Mouse (Mus musculus): ENCODE measurements at regions not wholly inside any gene's neighbourhood (a gene's known extent, or its start where the extent isn't known, plus 50 kb on each side); places are given as distances from the start of the nearest gene placed in this dataset.
A peak's percentile ranks its signal among the peaks of the same experiment; 100 is the strongest.
"Not testable (repeated sequence)": the region's sequence is repeated elsewhere in the genome, so short reads cannot be mapped to it uniquely, and the experiment has no call there.

DNA sequence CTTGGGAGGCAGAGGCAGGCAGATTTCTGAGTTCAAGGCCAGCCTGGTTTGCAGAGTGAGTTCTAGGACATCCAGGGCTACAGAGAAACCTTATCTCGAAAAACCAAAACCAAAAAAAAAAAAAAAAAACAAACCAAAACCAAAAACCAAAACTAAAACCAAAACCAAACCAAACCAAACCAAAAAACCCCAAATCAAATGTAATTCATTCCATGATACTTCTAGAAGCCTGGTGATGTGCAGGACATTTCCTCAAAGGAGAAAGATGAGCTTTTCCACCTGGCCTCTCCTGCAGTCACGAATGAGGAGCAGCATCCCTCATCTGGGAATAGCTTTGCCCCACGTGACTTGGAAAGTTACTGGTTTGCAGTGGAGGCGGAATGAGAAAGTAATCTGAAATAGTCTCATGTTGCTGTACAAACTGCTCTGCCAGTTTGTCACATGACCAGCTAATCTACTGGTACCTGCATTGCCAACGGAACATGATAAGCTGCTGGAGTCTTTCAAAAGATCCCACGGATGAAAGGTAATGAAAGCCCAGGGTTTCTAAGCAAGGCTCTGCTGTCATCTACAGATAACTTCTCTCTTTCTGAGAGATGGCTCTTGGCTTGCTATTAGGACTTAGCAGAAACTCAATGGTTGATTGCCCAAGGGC, 127.8 kb upstream of the Max start:
- no peak for DNase-seq

DNA sequence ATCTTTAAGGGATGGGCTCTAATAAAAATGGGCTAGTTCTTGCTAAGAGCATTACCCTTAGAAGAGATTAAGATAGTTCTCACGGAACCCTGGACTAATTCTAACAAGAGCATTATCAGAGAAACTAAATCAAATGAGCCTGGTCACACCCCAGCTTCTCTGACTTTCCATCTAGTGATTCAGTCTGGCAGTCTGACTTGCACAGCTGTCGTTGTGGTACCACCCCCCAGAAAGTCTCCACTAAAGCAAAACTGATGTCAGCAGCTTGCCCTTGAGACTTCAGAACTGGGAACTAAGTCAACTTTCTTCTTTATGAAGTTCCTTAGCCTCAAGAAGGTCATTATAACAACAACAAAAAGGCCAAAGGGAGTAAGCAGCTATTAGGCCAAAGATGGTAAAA, 126.5 kb upstream of the Max start:
- DNase-seq: no peak

DNA sequence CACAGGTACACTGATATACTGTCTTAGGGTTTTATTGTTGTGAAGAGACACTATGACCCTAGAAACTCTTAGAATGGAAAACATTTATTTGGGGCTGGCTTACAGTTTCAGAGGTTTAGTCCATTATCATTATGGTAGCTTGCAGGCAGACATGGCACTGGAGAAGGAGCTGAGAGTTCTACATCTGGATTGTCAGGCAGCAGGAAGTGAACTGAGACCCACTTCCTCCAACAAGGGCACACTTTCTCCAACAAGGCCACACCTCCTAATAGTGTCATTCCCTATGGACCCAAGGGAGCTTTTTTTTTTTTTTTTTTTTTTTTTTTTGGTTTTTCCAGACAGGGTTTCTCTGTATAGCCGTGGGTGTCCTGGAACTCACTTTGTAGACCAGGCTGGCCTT, 124.9 kb upstream of the Max start:
- DNase-seq: not testable (repeated sequence)

DNA sequence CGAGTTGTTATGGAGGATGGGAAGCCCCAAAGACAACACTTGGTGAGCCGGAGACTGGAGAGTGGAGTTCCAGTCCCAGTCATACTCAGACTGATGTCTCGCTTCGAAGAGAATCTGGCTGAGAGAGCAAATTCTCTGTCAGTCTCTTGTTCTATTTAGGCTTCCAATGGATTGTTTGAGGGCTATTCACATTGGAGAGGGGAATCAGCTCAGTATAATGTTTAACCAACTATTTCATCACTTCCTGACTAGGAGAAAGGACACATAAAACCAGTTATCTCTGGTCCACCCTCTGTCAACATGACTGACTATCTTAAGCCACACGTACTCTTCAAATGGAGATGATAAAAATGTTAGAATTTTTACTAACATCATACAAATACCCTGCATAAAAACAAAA, 123.9 kb upstream of the Max start:
- no peak for DNase-seq

DNA sequence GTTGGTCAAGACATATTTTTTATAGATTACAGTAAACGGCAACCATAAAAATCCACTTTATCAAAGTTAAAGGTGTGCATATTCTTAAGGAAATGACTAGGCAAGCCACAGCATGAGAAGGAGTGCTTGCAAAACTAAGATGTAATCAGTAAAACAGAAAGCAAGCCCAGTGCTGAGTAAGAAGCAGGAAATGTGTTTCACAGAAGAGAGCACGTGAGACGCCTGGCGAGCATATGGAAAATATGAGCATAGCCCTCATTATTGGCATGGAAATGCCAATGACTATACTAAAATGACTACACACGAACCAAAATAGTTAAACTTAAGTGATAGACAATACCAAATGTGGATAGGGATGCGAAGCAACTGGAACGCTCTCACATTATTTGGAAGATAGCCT, 123.2 kb upstream of the Max start:
- DNase-seq: no peak

DNA sequence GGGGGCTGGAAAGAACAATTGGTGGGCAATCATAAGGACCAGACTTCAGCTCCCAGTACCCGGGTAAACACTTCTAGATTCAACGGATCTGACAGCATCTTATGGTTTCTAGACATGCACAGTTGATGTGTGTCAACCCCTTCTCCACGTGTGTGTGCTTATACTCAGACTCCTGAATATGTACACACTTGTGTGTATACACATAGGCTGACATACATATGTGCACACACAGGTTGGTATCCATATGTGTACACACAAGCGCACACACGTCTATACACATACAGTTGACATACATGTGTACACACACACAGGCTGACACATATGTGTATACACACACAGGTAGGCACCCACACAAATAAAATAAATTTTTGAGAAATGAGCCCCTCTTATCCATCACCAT, 122.7 kb upstream of the Max start:
- no peak for DNase-seq

DNA sequence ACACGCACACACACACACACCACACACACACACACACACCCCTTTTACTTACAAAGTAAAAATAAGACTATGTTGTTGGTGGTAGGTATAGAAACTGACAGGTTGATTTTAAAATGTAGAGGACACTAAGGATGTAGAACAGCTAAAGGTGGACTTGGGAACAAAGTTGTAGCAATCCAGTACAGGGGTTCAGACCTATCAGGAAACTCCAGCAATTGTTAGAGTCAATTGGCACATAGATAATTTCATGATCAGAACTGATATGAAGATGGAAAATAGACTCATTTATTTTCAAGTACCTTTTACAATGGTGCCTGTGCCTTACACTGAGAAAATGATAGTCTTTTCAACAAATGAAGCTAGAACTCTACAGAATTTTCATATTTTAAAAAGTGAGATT, 122.3 kb upstream of the Max start:
- no peak for DNase-seq

DNA sequence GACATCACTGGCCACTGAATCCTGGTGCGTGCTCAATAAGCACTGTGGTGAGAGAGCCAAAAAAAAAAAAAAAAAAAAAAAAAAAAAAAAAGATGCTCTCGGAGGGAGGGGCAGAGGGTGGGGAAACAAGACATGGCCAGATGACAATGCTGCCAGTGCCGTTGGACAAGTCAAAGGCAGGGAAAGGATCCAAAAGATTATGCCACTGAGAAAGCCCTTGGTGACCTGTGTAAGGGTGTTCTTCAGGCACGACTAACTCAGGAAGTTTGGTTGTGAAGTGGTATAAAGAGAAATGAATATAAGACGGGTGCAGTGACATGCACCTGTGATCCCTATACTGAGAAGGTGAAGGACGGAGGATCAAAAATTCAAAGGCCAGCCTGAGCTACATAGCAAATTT, 121.8 kb upstream of the Max start:
- no peak for DNase-seq

DNA sequence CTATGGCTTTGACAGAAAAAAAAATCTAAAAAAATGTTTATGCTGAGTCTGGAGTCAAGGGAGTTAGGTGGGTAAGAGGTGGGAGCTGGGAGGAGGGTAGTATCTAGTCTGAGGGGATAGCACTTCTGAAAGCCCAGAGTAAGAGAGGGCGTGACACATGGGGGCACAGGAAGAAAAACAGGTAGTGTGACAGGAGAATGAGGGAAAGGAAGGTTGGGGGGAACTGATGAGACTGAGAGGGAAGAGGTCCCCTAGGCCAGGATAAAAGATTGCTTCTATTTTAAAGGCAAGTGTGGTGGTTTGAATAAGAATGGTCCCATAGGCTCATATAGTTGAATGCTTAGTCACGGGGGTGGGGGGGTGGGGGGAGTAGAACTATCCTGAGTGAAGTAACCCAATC, 119.8 kb upstream of the Max start:
- no peak for DNase-seq

DNA sequence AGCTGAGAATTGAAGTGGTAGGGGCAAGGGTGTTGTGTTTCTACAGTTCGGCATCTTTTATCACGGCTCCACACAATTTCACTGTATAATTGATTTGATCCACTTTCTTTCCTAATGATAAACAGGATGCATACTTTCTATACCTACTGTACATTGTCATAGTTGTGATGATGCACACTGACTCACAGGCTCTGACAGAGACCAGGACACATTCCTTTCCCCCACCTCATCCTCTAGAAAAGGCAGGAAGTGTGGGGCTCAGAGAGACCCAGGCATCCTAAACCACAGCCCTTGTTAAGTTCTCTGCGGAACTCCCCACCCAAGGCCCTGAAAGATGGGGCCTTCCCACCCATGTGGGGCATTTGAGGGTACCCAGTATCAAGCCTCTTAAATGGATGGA, 117.5 kb upstream of the Max start:
- DNase-seq: no peak

DNA sequence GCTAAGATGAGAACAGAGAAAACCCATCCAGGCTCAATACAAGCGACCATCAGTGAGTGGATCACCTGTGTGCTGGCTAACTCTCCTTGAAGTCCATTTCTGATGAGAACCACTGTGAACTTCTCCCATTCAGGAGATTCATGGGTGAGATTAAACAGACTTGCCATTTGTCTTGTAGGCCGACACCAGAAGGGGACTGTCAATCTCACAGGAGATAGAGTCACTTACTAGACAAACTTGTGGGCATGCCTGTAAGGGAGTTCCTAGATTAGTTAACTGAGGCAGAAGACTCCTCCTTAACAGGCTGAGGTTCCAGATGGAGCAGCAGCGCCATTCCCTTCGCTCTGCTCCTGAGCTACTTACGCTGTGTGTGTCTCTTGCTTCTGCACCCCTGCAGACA, 114.7 kb upstream of the Max start:
- DNase-seq: no peak

DNA sequence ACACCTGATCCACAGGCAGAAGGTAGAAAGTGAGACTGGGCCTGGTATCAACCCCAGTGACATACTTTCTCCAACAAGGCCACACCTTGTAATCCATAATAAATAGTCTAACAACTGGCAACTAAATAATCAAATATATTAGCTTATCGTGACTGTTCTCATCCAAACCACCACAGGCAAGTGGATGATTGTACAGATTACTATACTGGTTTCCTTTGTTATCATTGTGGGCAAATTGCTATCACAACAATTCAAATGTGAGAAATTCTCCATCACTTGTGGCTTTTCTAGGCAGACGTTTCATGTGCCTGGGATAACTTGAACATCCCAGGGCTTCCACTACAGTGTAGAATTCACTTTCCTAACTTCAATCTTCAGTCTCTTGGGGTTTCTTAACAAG, 112.6 kb upstream of the Max start:
- no peak for DNase-seq

DNA sequence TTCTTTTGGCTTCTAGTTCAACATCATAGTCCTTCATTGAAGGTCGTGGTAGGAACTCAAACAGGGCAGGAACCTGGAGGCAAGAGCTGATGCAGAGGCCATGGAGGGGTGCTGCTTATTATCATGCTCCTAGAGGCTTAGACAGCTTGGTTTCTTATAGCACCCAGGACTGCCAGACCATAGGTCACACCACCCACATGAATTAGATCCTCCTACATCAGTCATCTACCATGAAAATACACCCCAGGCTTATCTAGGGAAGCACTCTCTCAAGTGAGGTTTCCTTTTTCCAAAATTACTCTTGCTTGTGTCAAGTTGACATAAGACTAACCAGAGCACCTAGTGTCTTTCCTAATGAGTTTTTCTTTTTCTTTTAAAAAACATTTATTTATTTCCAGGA, 109.7 kb upstream of the Max start:
- no peak for DNase-seq

DNA sequence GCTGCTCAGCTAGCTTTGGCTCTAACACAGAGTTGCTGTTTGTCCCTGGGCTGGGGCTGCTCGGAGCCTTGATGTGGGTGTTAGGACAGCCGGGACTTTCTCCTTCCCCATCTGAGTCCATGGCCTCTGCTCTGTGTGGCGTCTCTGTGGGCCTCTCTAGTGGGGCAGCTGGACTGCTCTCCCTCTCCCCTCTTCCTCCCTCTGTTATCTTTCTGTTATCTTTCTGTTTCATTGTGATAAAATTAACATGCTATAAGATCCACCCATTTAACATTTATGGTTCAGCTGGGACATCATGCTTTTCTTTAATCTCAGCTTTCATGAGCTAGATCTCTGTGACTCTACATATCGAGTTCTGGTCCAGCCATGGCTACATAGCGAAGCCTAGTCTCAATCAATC, 105.9 kb upstream of the Max start:
- DNase-seq: no peak

DNA sequence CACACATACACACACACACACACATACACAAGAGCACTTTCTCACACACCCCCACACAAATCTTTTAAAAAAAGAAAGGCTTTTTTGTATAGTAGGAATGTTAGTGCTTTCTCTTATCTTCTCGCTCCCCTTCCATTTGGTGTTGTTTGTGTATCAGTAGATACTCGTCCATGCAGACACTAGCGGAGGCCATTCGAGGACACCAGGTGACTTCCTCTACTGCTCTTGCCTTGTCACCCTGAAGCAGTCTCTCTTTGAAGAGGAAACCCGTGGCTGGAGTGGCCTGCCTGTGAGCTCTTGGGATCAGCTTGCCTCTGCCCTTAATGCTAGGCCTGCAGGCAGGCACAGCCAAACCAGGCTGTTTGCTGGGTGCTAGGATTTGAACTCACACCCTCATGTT, 105.1 kb upstream of the Max start:
- DNase-seq: no peak

DNA sequence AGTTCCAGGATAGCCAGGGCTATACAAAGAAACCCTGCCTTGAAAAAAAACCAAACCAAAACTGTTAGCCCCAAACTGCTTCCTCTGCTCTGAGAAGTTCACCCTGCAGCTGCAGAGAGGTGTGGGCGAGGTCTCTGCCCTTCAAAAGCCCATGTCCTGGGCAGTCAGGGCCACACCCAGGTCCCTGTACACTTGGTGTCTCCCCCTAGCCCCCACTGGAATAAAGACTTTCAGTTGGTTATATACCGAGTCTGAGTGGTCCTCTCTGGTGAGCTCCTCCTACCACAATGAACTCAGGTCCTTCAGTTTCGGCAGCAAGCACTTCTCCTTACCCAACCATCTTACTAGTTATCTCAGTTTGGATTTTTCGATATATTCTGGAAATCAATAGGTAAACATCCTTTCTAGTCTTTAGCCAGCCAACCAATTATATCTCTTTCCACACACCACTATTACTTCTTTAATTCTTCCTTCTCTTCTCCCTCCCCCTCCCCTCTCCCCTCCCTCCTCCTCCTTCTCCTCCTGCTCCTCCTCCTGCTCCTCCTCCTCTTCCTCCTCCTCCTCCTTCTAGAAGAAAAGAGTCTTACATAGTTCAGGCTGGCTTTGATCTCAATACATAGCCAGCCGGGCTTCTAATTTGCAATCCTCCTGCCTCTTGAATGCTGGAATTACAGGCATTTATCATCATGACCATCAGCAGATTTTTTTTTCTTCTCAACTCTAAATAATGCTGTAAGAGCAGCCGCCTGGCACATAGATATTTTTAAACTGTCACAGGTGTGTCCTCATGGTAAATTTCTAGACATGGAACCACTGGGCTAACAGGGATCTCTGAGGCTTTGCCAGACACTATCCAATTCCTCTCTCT, 103.9 kb upstream of the Max start:
- no peak for DNase-seq

DNA sequence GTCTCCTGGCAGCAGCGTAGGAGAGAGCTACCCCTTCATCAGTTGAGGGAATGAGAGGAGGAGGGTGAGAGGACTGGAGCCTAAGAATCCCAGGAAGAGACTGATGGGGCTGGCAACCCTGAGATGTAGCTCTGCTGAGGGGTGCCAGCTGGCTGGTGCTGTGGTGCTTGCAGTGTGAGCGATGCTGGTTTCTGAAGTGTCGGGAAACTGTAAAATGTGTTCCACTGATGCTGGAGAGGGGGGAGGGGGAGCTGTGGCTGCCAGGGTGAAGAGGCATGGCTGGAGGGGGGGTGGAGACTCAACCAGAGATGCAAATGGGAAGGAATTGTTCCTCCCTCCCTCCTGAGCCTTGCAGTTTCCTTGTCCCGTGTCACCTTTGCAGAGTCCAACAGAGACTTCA, 102.0 kb upstream of the Max start:
- no peak for DNase-seq

DNA sequence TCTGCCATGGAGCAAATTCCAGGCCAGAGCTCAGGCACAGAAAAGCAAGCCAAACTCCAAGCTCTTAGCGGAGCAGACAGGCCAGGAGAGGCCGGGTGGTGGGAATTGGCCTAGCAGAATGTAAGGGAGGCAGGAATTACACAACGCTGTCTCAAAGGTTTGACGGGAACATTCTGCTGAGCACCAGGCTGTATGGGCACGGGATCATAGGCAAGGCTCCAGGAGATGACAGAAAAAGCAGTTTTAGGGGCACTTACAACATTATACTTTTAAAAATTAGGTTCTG, 99.5 kb upstream of the Max start:
- peak; percentile 39 for DNase-seq

DNA sequence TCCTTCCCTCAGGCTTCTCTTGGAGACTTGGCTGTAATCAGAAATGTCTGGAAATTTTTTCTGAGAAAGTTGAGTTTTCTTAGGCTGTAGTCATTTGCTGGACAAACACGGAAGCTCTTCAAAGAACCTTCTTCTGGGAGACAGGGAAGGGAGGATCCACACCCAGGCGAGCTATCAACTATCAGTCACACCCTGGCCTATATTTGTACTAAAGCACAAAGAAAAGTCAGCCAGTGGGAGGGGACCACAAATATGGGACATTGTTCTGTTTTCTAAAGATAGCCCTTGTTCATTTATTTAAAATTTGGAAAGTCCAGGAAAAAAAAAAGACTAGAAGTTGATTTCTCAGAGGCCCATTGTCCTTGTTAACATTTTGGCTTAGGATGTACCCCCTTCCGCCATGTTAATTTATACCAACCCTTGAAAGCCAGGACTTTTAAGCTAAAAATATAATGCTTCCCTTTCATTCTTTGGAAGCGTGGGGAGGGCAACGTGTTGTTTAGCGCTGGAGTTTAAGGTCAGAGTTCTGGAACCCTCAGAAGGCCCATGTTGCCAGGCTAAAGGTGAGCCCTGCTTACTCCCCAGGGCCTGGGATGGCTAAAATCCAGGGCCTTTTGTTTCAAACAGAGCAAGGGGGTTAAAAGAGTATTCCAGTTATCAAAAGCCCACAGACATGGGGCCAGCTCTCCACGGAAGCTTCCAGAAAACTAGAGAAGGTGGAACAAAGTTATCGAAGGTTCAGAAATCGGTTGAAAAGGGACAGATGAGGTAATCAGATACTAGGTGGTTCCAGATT, 99.0 kb upstream of the Max start:
- peak; percentile 52 for DNase-seq

DNA sequence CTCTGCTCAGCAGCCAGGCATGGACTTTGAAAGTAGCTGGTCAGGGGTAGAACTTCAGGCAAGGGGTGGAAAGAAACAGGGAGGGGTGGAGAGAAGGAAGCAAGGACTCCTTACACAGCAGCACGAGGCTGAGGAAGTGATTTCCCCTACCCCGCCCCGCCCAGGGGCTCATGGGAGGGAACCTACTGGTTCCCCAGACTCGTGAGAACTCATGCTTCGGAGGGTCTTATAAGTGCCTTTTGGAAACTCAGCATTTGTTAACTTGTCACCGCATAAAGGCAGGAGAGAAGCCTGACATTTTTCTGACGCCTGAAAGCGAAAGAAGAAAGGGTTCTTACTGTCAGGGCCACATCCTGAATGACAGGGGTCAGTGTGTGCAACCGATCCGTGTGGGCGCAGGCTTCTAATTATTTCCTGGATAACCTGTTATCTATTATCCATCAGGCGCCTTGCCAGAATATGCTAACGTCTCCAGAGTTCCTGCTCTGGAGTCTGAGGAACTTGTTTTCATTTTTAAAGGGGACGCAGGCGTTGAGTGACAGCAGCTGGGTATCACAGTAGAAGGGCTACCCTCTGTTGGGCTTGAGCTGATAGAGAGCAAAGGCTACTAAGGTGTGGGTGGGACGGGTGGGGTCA, 98.2 kb upstream of the Max start:
- peak; percentile 51 for DNase-seq

DNA sequence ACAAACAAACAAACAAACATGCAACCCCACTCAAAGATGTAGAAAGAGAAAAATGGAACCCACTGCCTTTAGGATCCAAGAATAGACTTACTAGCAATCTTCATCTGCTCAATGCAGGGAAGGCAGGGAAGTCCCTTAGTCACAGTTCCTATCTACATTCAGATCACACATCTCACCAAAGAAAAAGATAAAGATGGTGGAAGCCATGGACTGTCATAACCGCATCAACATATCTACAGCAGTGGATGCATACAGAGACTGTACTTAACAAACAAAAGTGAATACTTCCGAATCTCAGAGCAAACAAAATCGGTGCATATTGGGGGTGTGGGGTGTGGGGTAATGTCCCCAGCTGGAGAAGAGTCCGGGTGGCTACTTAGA, 97.7 kb upstream of the Max start:
- DNase-seq: no peak

DNA sequence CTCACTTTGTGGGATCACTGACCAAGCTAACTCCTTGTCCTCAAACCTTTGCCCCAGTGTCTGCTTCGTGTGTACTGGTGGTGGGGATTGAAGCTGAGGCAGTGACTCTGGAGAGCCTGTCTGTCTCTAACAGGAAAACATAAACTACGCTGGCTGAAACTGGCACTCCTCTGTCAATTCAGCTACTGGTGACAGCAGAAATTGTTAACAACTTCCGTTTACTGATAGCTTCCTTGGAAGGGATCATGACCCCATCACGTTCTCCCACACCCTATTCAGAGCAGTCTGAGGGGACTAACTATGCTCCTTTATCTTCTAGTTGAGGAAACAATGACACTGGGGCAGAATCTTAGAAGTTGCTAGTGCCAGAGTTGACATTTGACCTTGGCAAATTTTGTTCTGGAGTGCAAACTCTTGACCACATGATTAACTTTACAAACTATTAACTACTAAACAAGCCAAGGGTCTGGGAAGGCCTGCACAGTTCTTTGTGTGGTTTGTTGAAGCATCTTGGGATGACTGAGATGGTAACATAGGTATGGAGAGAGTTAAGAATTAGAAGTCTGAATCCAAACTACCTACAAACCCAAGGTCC, 96.7 kb upstream of the Max start:
- no peak for DNase-seq
